Mouse (Mus musculus): Measurements from ENCODE around the gene Aplf.

The Aplf gene

DNA sequence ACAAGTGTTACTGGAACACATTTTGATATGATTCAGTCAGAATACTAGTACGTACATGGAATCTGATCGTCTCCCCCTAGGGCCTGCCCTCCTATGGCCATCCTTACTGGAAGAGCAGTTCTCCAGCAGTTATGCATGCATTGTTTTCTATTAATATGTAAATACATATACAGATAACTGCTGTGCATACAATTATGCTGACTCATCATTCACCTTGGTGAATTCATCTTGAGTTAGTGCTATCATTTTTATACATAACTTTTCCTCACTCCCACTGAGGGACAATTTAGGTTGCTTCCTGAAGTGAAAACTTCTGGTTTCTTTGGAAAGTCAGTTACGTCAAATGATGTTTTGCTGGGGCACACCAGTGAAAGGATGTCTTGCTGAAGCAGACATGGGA is 48.8 kb downstream of the Aplf start:
- DNase-seq (ENCODE audit: low spot score in 2 of 2) = no peak

DNA sequence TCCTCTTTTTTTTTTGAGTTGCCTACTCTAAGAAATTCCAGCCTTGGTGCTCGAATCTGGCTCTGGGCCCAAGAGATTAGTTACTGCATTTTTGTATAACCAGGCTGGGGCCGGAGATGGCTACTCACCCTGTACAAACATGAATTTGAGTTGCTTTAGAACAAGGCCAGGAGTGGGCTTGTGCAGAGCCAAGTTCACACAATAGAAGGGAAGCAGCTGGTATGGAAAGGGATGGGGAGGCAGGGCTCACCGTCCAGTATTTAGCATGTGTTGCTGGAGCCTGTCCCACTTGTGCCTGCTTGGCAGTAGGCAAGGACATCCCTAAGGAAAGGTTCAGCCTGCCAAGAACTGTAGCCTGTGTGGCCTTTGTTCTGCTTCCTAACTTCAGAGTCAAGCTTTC is 50.7 kb downstream of the Aplf start:
- DNase-seq (ENCODE audit: low spot score in 2 of 2) = no peak

- no peak for DNase-seq (ENCODE audit: low spot score in 2 of 2)
Measured at GRCm38 (mm10) chr6:87618021-87618420, 54.0 kb downstream of the Aplf start.

- DNase-seq (ENCODE audit: low spot score in 2 of 2) = no peak
Measured at GRCm38 (mm10) chr6:87615696-87616083, 56.3 kb downstream of the Aplf start.

DNA sequence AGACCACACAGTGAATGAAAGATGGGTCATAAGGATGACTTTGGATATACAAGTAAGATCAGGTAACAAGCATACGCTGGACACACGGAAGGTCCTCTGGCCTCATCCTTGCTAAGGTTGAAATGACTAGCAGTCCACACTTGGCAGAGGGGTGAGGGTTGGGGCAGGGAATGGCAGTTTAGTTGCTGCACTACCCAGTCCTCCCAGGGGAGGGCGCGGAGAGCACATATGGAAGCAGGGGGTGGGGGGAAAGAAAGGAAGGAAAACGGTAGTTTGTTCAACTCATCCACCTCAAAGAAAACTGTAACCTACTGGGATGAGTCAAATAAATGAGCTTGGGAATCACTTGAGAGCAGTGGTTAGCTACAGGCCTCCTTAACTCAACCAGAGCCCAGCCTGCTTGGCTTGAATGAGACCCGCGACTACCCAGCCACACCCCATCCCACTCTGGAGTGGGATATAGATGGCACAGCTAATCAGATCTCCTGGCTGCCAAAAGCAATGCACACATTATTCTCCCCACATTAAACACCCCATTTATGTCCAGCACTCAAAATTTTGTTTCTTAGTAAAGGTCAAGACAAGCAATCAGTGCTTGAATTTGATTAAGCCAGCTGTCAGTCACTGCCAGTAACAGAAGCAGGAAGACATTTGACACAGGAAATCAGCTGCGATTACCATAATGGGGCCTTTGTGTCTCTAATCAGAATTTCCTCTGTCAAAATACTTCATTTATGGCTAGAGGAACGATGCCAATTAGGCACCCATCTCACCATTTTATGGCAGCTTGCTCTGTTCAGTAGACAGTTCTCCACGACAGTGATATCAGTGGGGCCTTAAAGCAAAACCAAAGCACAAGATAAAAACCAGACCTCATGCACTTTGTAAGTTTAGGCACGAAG is 56.9 kb downstream of the Aplf start:
- DNase-seq (ENCODE audit: low spot score in 2 of 2) = peak in 1 of 2 experiments; percentile 58

GRCm38 (mm10) chr6:87599825-87600224 is 72.2 kb downstream of the Aplf start:
- DNase-seq (ENCODE audit: low spot score in 2 of 2) = no peak

- DNase-seq (ENCODE audit: low spot score in 2 of 2) = no peak
Measured at GRCm38 (mm10) chr6:87597116-87597833, 74.7 kb downstream of the Aplf start.

DNA sequence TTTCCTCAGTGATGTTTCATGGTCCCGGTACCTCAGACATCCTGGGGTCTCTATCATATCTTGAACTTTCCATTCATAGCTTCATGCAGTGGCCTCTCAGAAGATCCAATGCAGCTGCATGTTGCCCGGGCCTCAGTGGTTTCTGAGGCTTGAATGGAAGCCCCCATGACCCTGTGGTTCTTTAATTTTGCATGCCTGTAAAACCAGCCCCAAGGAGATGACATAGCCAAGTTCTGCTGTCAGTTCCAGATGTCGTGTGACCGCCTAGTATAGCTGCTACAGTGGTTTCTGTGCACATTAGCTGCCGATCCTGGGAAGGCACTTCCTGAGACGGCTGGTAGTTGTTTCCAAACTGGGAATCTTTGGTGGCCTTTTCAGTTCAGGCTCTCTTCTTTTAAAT is 77.8 kb downstream of the Aplf start:
- DNase-seq (ENCODE audit: low spot score in 2 of 2) = no peak

GRCm38 (mm10) chr6:87590394-87591281 is 81.4 kb downstream of the Aplf start, which contains the start of gene Prokr1:
Gene Prokr1 (minus strand): TSS chr6:87590743.
- DNase-seq (ENCODE audit: low spot score in 2 of 2) = no peak

- DNase-seq (ENCODE audit: low spot score in 2 of 2) = no peak
Measured at GRCm38 (mm10) chr6:87589718-87590393, 82.1 kb downstream of the Aplf start.

DNA sequence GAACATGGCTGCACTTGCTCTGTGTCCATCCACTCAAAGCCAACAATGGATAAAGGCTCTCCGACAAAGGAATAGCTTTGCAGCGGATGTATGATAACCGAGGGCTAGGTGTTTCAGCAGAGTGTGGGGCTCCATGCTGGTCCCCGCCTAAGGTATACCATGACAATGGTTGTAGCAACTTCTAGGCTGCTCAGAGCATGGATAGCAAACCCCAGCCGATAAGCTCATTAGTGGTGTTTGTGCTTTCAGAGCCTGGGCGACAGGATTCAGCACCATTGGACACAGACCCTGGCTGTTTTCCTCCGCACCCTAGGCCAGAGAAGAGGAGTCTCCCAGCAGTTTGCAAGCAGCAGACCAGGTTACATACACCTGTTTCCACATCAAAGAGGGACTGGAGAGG is 88.0 kb downstream of the Aplf start:
- no peak for DNase-seq (ENCODE audit: low spot score in 2 of 2)

GRCm38 (mm10) chr6:87583183-87583611 is 88.8 kb downstream of the Aplf start:
- DNase-seq (ENCODE audit: low spot score in 2 of 2) = no peak

DNA sequence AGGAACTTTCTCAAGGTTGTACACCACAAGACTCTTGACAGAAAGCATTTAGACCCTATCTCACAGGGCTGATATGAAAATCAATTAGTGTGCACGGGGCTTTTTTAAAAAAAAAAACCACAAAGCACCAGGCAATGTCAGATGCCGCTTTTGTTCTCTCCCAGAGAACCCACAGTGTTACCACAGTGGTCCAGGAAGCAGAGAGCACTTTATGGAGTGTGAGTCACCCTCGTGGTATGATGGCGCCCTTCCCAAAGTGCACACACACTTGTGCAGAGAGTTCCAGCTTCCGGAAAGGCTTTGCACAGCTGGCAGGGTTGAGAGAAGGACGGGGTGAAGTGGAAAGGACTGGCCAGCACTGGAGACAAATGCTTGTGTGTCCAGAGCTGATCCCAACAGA is 89.5 kb downstream of the Aplf start:
- no peak for DNase-seq (ENCODE audit: low spot score in 2 of 2)

- DNase-seq (ENCODE audit: low spot score in 2 of 2) = no peak
Measured at GRCm38 (mm10) chr6:87581581-87581980, 90.4 kb downstream of the Aplf start.

- no peak for DNase-seq (ENCODE audit: low spot score in 2 of 2)
Measured at GRCm38 (mm10) chr6:87581071-87581470, 90.9 kb downstream of the Aplf start.

All from thymus, postnatal 10 days (tissue).